Mouse (Mus musculus) kidney, embryonic 16.5 days (tissue): ENCODE measurements around the gene Rnf128. TPM values are rescaled to one million over a fixed set of nuclear protein-coding genes. Genes with fewer than 3 reads are reported as not detected.

Source experiments
- ATAC-seq: fragments of 200-750 bp; cut with Nextera tagmentation; 2 replicates; pipeline ENCODE4 v1.8.0; 2017; ENCODE audit warnings: moderate TSS enrichment; ENCODE audit not compliant: low FRiP score, low TSS enrichment
- H3K27ac ChIP-seq: fragments of 300-500 bp; sonication (generic); 2 replicates; pipeline ENCODE4 v1.5.1; 2014; ENCODE audit warnings: low read length
- H3K27me3 ChIP-seq: fragments of 300-500 bp; sonication (generic); 2 replicates; pipeline ENCODE4 v1.6.1; 2014; ENCODE audit warnings: low read length, control low read depth, mixed read lengths; ENCODE audit not compliant: insufficient read depth
- H3K36me3 ChIP-seq: fragments of 300-500 bp; sonication (generic); 2 replicates; pipeline ENCODE4 v1.6.1; 2014; ENCODE audit warnings: low read length, control low read depth, mixed read lengths; ENCODE audit not compliant: insufficient read depth
- H3K4me1 ChIP-seq: fragments of 300-500 bp; sonication (generic); 2 replicates; pipeline ENCODE4 v1.6.1; 2014; ENCODE audit warnings: low read length, control low read depth, mixed read lengths; ENCODE audit not compliant: insufficient read depth
- H3K4me2 ChIP-seq: fragments of 300-500 bp; sonication (generic); replicated peaks from 2 replicates; pipeline ENCODE4 v1.6.1; 2014; ENCODE audit warnings: low read depth, low read length
- H3K4me3 ChIP-seq: fragments of 300-500 bp; sonication (generic); 2 replicates; pipeline ENCODE4 v1.5.1; 2014; ENCODE audit warnings: mild to moderate bottlenecking, low read length
- H3K9ac ChIP-seq: fragments of 300-500 bp; sonication (generic); replicated peaks from 2 replicates; pipeline ENCODE4 v1.6.1; 2014; ENCODE audit warnings: low read length
- H3K9me3 ChIP-seq: fragments of 300-500 bp; sonication (generic); 2 replicates; pipeline ENCODE4 v1.6.1; 2016; ENCODE audit warnings: low read length, control low read depth
- WGBS: fragments of 180-500 bp; shearing (Covaris S2); extraction: QIAGEN DNeasy Blood & Tissue Kit; methylation state at CpG from one replicate; pipeline ENCODE4 v1.1.7; 2014; 5-methylcytosine and 5-hydroxymethylcytosine counted together
- polyA plus RNA-seq: library from polyadenylated mRNA; unstranded; fragments of >200 nt; fragmentation: Nextera tagmentation; extraction: Ambion mirVana; gene quantifications from 2 replicates; pipeline ENCODE4 v1.2.1, GENCODE M21; 2015

Rnf128 gene
- polyA plus RNA-seq, 1 experiment from 2014 or later = 46.4 TPM

DNA sequence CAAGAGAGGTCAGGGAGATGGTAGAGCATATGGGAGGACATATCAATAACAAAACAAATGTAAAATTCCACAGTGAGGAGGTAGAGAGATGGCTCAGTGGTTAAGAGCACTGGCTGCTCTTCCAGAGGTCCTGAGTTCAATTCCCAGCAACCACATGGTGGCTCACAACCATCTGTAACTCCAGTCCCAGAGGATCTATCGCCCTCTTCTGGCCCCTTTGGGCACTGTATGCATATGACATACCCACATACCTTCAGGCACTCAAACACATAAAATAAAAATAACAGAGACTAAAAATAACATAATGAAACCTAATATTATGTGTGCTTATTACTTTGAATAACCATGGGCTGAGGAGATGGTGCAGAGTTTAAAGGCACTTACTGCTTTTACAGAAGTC is 99.0 kb downstream of the Rnf128 start:
- 50% methylated on average over 1 of the region's 1 CpGs for WGBS
- Histone ChIP-seq H3K4me3 (no peak overlapping the region), H3K9ac (no peak overlapping the region), H3K9me3 (no peaks in the 10 kb centered on the region), H3K27ac (no peak overlapping the region), H3K4me2 (no peak overlapping the region), H3K36me3 (no peaks in the 10 kb centered on the region), H3K4me1 (no peaks in the 10 kb centered on the region), H3K27me3 (0 out of 2 replicates have a peak, but pooled peaks cover 2% of the 10 kb centered on the region)
- ATAC-seq = no peak

GRCm38 (mm10) chrX:139665829-139666228 is 102.7 kb downstream of the Rnf128 start:
- no peaks in the 10 kb centered on the region for H3K9me3 ChIP-seq
- H3K27me3 ChIP-seq = no peaks in the 10 kb centered on the region; the same call in 1 of the 2 replicates
- no peak for ATAC-seq
- H3K27ac ChIP-seq = no peak overlapping the region
- H3K4me2 ChIP-seq = no peak overlapping the region
- 74% methylated on average over 2 of the region's 2 CpGs for WGBS
- H3K36me3 ChIP-seq = no peaks in the 10 kb centered on the region
- H3K4me3 ChIP-seq = no peak overlapping the region
- H3K4me1 ChIP-seq = no peaks in the 10 kb centered on the region
- no peak overlapping the region for H3K9ac ChIP-seq

DNA sequence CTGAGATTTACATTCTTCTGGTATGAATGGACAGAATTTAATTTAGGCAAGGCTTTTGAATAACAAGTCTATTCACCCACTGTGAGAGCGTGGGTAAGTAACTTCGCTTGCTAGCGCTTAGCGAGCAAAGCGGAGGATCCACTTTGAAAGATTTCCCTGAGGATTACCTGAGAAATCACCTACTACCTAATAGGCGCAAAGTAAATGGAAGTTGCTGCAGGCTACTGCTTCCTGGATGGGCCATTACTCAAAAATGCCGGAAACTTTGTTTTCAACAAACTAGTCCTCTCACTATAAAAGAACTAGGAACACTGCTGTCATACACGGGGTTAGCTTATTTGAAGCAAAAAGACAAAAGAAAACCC is 121.3 kb downstream of the Rnf128 start:
- peak overlapping the region; percentile 63 for H3K4me2 ChIP-seq
- WGBS = 31% methylated on average over 8 of the region's 8 CpGs
- H3K9me3 ChIP-seq = peaks cover 2% of the 10 kb centered on the region; the same call in 1 of the 2 replicates
- H3K27ac ChIP-seq = no peak overlapping the region
- no peaks in the 10 kb centered on the region for H3K36me3 ChIP-seq
- H3K4me1 ChIP-seq = no peaks in the 10 kb centered on the region
- peak; percentile 33; the same call in 1 of the 2 replicates for ATAC-seq
- H3K27me3 ChIP-seq = no peaks in the 10 kb centered on the region; the same call in 1 of the 2 replicates
- peak overlapping the region; percentile 56 for H3K4me3 ChIP-seq
- H3K9ac ChIP-seq = peak overlapping the region; percentile 59

DNA sequence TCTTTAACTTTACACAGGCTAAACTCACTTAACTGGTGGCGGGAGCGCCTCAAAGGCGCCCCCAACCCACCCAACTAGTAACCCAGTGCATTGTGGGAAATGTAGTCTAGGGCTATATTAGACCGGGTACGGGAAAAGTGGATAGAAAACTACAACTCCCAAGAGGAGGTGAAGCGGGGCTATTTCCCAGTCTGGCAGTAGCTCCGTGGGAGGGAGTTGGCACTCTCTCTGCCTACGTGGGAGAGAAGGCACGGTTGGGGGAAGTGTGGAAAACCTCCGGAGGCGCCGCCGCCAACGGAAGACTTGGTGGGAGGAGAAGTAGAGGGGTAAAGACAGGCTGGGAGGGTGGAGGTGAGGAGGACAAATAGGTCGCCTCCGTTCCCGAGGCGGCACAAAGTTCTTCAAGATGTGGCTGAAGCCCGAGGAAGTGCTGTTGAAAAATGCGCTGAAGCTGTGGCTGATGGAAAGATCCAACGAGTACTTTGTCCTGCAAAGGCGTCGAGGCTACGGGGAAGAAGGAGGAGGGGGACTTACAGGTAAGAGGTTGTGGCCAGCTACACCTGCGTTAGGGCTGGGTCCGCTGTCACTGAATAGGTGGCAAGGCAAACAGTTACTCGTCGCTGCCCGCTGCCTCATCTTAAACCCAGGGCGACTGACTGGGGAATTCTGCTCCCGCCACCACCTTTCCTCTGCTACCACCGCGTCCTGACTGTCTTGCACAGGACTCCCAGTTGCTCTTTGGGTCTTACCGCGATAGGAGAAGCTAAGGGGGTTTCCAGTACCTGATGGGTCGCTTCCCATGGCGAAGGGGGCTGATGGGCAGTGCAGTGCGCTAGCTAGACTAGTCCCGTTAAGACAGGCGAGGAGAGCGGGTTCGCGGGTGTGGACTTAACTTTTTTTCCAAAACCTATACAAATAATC is 121.9 kb downstream of the Rnf128 start, which contains the start of gene Tbc1d8b:
Tbc1d8b (plus strand) TSS at position 222 of the 921 bp plus-strand sequence.
- Histone ChIP-seq H3K9ac (peak within 1 kb of the TSS; percentile 64), H3K4me1 (no peaks in the 10 kb centered on the region), H3K36me3 (no peaks in the 10 kb centered on the region), H3K27me3 (no peaks in the 10 kb centered on the region; the same call in 1 of the 2 replicates), H3K9me3 (peaks cover 2% of the 10 kb centered on the region; the same call in 1 of the 2 replicates), H3K4me2 (peak within 1 kb of the TSS; percentile 63), H3K27ac (peak within 1 kb of the TSS; percentile 50; the same call in 1 of the 2 replicates), H3K4me3 (peak within 1 kb of the TSS; percentile 56)
- WGBS = 17% methylated on average over 43 of the region's 43 CpGs
- ATAC-seq = peak; percentile 100

GRCm38 (mm10) chrX:139714381-139714780 is 151.3 kb downstream of the Rnf128 start, which contains the start of gene Gm15013:
TSS of gene Gm15013 (minus strand) at chrX:139714481.
- Histone ChIP-seq H3K4me3 (no peak within 1 kb of the TSS), H3K9ac (no peak within 1 kb of the TSS), H3K27ac (no peak within 1 kb of the TSS), H3K4me1 (no peaks in the 10 kb centered on the region), H3K4me2 (no peak within 1 kb of the TSS), H3K36me3 (no peaks in the 10 kb centered on the region), H3K9me3 (no peaks in the 10 kb centered on the region), H3K27me3 (peaks cover 4% of the 10 kb centered on the region; the same call in 1 of the 2 replicates)
- 93% methylated on average over 8 of the region's 8 CpGs for WGBS
- ATAC-seq = no peak

DNA sequence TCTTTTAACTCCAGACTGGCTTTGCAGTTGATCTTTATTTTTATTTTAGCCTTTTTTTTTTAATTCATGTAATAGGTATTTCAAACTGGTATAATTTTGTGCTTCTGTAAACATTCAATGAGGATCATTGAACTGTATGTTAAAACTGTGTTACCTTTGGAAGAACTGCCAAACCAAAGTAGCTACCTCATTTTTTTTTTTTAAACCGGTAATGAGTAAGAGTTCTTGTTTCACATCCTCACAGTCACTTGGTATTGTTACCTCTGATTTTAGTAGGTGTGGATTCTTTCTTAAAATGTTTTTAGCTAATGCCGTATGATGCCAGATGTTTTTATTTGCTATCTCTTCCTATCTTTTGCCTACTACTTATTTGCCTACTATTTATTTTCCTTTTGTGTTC is 159.2 kb downstream of the Rnf128 start:
- no peaks in the 10 kb centered on the region for H3K9me3 ChIP-seq

More for the DNA sequence above, 159.2 kb downstream of the Rnf128 start:
- no peak overlapping the region for H3K27ac ChIP-seq
- WGBS = 91% methylated on average over 2 of the region's 2 CpGs
- H3K9ac ChIP-seq = no peak overlapping the region
- ATAC-seq = no peak
- H3K4me2 ChIP-seq = no peak overlapping the region
- no peak overlapping the region for H3K4me3 ChIP-seq
- H3K36me3 ChIP-seq = no peaks in the 10 kb centered on the region
- H3K4me1 ChIP-seq = no peaks in the 10 kb centered on the region
- H3K27me3 ChIP-seq = no peaks in the 10 kb centered on the region

Other genes starting within 250 kb of the Rnf128 start
- gene Trap1a, start 229.6 kb upstream of the Rnf128 start, polyA plus RNA-seq = not detected in 2 replicates
- gene D330045A20Rik, start 82.9 kb upstream of the Rnf128 start, polyA plus RNA-seq = 1.6 and 2.1 TPM in 2 replicates
- gene Tbc1d8b, start 121.7 kb downstream of the Rnf128 start, polyA plus RNA-seq = 2.3 and 2.9 TPM in 2 replicates
- 0.20 TPM in 1 of 2 replicates, not detected in the other for gene Gm15013, start 151.2 kb downstream of the Rnf128 start, polyA plus RNA-seq
- gene Ripply1, start 219.0 kb downstream of the Rnf128 start, polyA plus RNA-seq = not detected in 2 replicates
- gene Cldn2, start 237.5 kb downstream of the Rnf128 start, polyA plus RNA-seq = 54.9 and 64.7 TPM in 2 replicates